Mouse (Mus musculus) kidney, postnatal 0 days (tissue): ENCODE measurements around the gene Cfap100. TPM values are rescaled to one million over a fixed set of nuclear protein-coding genes. Genes with fewer than 3 reads are reported as not detected.

Source experiments
- ATAC-seq: fragments of 200-750 bp; cut with Nextera tagmentation; replicated peaks from 2 replicates; pipeline ENCODE4 v1.8.0; 2017; ENCODE audit warnings: low read depth, moderate number of reproducible peaks, moderate TSS enrichment, moderate library complexity; ENCODE audit not compliant: low FRiP score
- DNase-seq: peaks from one replicate; pipeline ENCODE4 v3.0.0-alpha.2; 2016; ENCODE audit warnings: low spot score
- H3K27ac ChIP-seq: fragments of 300-500 bp; sonication (generic); 2 replicates; pipeline ENCODE4 v1.5.1; 2014; ENCODE audit warnings: mild to moderate bottlenecking
- H3K27me3 ChIP-seq: fragments of 300-500 bp; sonication (generic); 2 replicates; pipeline ENCODE4 v1.6.1; 2014; ENCODE audit warnings: low read length, mixed read lengths; ENCODE audit not compliant: insufficient read depth
- H3K36me3 ChIP-seq: fragments of 300-500 bp; sonication (generic); 2 replicates; pipeline ENCODE4 v1.6.1; 2014; ENCODE audit warnings: low read length, mixed read lengths; ENCODE audit not compliant: insufficient read depth
- H3K4me1 ChIP-seq: fragments of 300-500 bp; sonication (generic); replicated peaks from 2 replicates; pipeline ENCODE4 v1.6.1; 2014; ENCODE audit warnings: antibody characterized with exemption, low read length, mixed read lengths; ENCODE audit not compliant: insufficient read depth
- H3K4me2 ChIP-seq: fragments of 300-500 bp; sonication (generic); 2 replicates; pipeline ENCODE4 v1.6.1; 2014; ENCODE audit warnings: mild to moderate bottlenecking, low read length, moderate library complexity, mixed read lengths
- H3K4me3 ChIP-seq: fragments of 300-500 bp; sonication (generic); replicated peaks from 2 replicates; pipeline ENCODE4 v1.5.1; 2014; ENCODE audit warnings: low read depth, low read length
- H3K9ac ChIP-seq: fragments of 300-500 bp; sonication (generic); 2 replicates; pipeline ENCODE4 v1.6.1; 2014; ENCODE audit warnings: low read depth, low read length
- H3K9me3 ChIP-seq: fragments of 300-500 bp; sonication (generic); replicated peaks from 2 replicates; pipeline ENCODE4 v1.6.1; 2016; ENCODE audit warnings: low read length, inconsistent platforms, mixed read lengths
- CTCF ChIP-seq: IDR thresholded peaks from 2 replicates; pipeline ENCODE4 v1.5.1; 2016; ENCODE audit warnings: antibody characterized with exemption, low read depth, mild to moderate bottlenecking, moderate library complexity
- WGBS: fragments of 180-500 bp; shearing (Covaris S2); extraction: QIAGEN DNeasy Blood & Tissue Kit; methylation state at CpG from one replicate; pipeline ENCODE4 v1.1.7; 2014; 5-methylcytosine and 5-hydroxymethylcytosine counted together
- polyA plus RNA-seq: library from polyadenylated mRNA; unstranded; fragments of >200 nt; fragmentation: Nextera tagmentation; extraction: Ambion mirVana; gene quantifications from 2 replicates; pipeline ENCODE4 v1.2.1, GENCODE M21; 2015

Cfap100 gene
- polyA plus RNA-seq, 1 experiment from 2014 or later = 0.71 TPM

GRCm38 (mm10) chr6:90466847-90467410 is 38.3 kb upstream of the Cfap100 start:
- no peak overlapping the region for H3K9ac ChIP-seq
- H3K36me3 ChIP-seq = peaks cover 7% of the 10 kb centered on the region; the same call in 1 of the 2 replicates
- no peaks in the 10 kb centered on the region for H3K9me3 ChIP-seq
- ATAC-seq (no peak), DNase-seq (no peak)
- 93% methylated on average over 12 of the region's 12 CpGs for WGBS
- peaks cover 6% of the 10 kb centered on the region; the same call in 1 of the 2 replicates for H3K4me1 ChIP-seq
- H3K27ac ChIP-seq = no peak overlapping the region
- H3K4me3 ChIP-seq = no peak overlapping the region
- no peak overlapping the region for H3K4me2 ChIP-seq
- no peaks in the 10 kb centered on the region for H3K27me3 ChIP-seq
- no peak for TF ChIP-seq CTCF

- Histone ChIP-seq H3K27me3 (no peaks in the 10 kb centered on the region), H3K27ac (no peak overlapping the region), H3K4me3 (no peak overlapping the region), H3K9ac (no peak overlapping the region), H3K4me2 (no peak overlapping the region), H3K36me3 (peaks cover 7% of the 10 kb centered on the region; the same call in 1 of the 2 replicates), H3K4me1 (peaks cover 6% of the 10 kb centered on the region; the same call in 1 of the 2 replicates), H3K9me3 (no peaks in the 10 kb centered on the region)
- ATAC-seq = no peak
- no peak for DNase-seq
- no peak for TF ChIP-seq CTCF
- 85% methylated on average over 10 of the region's 10 CpGs for WGBS
Observed at GRCm38 (mm10) chr6:90466079-90466478, 37.5 kb upstream of the Cfap100 start.

GRCm38 (mm10) chr6:90465028-90465640 is 36.5 kb upstream of the Cfap100 start:
- no peak for TF ChIP-seq CTCF
- no peak overlapping the region for H3K9ac ChIP-seq
- ATAC-seq (no peak), DNase-seq (no peak)
- WGBS = 91% methylated on average over 11 of the region's 11 CpGs
- no peaks in the 10 kb centered on the region for H3K9me3 ChIP-seq
- H3K27ac ChIP-seq = no peak overlapping the region
- H3K36me3 ChIP-seq = peaks cover 7% of the 10 kb centered on the region; the same call in 1 of the 2 replicates
- no peaks in the 10 kb centered on the region for H3K27me3 ChIP-seq
- no peak overlapping the region for H3K4me2 ChIP-seq
- no peak overlapping the region for H3K4me3 ChIP-seq
- H3K4me1 ChIP-seq = no peaks in the 10 kb centered on the region

- WGBS = 45% methylated on average over 7 of the region's 7 CpGs
- peak overlapping the region; percentile 81; the same call in 1 of the 2 replicates for H3K9ac ChIP-seq
- H3K4me3 ChIP-seq = peak overlapping the region; percentile 71
- no peaks in the 10 kb centered on the region for H3K9me3 ChIP-seq
- no peaks in the 10 kb centered on the region for H3K4me1 ChIP-seq
- peak overlapping the region; percentile 99 for H3K4me2 ChIP-seq
- no peaks in the 10 kb centered on the region for H3K27me3 ChIP-seq
- peaks cover 7% of the 10 kb centered on the region; the same call in 1 of the 2 replicates for H3K36me3 ChIP-seq
- DNase-seq = no peak
- no peak; the same call in 1 of the 2 replicates for ATAC-seq
- peak overlapping the region; percentile 91 for H3K27ac ChIP-seq
- TF ChIP-seq CTCF = no peak
Observed at GRCm38 (mm10) chr6:90463890-90464421, 35.4 kb upstream of the Cfap100 start.

GRCm38 (mm10) chr6:90463228-90463862 is 34.7 kb upstream of the Cfap100 start:
- Histone ChIP-seq H3K27me3 (no peaks in the 10 kb centered on the region), H3K4me1 (no peaks in the 10 kb centered on the region), H3K27ac (peak overlapping the region; percentile 91), H3K36me3 (peaks cover 7% of the 10 kb centered on the region; the same call in 1 of the 2 replicates), H3K4me3 (peak overlapping the region; percentile 71), H3K9ac (peak overlapping the region; percentile 81), H3K9me3 (no peaks in the 10 kb centered on the region), H3K4me2 (peak overlapping the region; percentile 99)
- peak; percentile 91 for DNase-seq
- WGBS = under 1% methylated on average over 31 of the region's 31 CpGs
- ATAC-seq = peak; percentile 89
- no peak for TF ChIP-seq CTCF

GRCm38 (mm10) chr6:90462841-90463227 is 34.2 kb upstream of the Cfap100 start:
- ATAC-seq (peak; percentile 52), DNase-seq (peak; percentile 22)
- Histone ChIP-seq H3K9me3 (no peaks in the 10 kb centered on the region), H3K9ac (peak overlapping the region; percentile 81), H3K27me3 (no peaks in the 10 kb centered on the region), H3K4me3 (peak overlapping the region; percentile 71), H3K4me2 (peak overlapping the region; percentile 99), H3K27ac (peak overlapping the region; percentile 91), H3K4me1 (no peaks in the 10 kb centered on the region), H3K36me3 (peaks cover 7% of the 10 kb centered on the region; the same call in 1 of the 2 replicates)
- TF ChIP-seq CTCF = no peak
- WGBS = under 1% methylated on average over 38 of the region's 38 CpGs
